Mouse (Mus musculus): ENCODE measurements at regions not wholly inside any gene's neighbourhood (a gene's known extent, or its start where the extent isn't known, plus 50 kb on each side); places are given as distances from the start of the nearest gene placed in this dataset.

DNA sequence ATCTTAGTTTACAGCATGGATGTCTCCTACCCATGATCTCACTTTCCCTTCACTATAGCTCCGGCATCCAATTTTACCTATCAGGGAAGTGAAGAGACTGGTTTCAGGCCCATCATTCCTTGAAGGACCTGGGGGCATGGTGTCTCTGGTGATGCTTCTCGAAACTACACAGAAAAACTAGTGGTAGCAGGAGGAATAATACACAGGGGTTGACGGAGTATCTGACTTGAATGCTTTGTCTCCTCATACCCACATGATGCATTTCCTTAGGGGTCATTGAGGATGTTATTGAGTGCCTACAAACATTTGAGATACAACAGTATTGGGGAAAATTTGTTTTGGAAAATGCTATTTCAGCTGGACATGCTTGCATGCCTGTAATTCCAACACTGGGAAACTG, 253.0 kb upstream of the 4930412O13Rik start:
- no peak for TF ChIP-seq GATA1 (IDR thresholded peaks at IDR 0.05; ENCODE audit: borderline replicate concordance, low read length)
- no peak for TF ChIP-seq FLI1 (IDR thresholded peaks at IDR 0.05; ENCODE audit: low read length)
